Mouse (Mus musculus) cerebellum, adult (tissue): ENCODE data around the gene Tmbim7.

Source experiments
- ATAC-seq: cut with Nextera tagmentation; 2 replicates; pipeline ENCODE4 v1.9.2; 2017; ENCODE audit warnings: mild to moderate bottlenecking, moderate library complexity, mixed read lengths; ENCODE audit not compliant: insufficient number of reproducible peaks, low FRiP score, low TSS enrichment

The Tmbim7 gene

DNA sequence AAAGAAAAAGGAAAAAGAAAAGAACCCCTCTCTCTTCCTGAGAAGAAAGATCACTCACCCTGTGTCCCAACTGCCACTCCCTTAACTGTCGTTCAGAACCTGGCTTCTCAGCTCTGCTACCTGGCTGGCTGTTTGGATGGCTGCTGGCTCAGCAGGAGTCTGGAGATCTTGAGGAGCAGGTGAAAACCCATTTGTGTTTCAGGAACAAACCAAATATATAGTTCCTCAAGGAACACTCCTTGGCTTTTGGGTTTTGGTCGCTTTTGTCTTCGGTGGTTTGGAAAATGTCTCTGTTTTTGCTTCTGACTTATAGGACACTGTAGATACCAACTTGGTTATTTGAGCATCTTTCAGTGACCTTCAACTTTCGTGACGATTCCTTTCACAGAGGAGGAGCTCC lies 6.1 kb downstream of the Tmbim7 start, which contains the start of gene Gatad1:
Gene Gatad1 (minus strand): TSS at position 101 of the 400 bp plus-strand sequence.
- ATAC-seq, result no peak

DNA sequence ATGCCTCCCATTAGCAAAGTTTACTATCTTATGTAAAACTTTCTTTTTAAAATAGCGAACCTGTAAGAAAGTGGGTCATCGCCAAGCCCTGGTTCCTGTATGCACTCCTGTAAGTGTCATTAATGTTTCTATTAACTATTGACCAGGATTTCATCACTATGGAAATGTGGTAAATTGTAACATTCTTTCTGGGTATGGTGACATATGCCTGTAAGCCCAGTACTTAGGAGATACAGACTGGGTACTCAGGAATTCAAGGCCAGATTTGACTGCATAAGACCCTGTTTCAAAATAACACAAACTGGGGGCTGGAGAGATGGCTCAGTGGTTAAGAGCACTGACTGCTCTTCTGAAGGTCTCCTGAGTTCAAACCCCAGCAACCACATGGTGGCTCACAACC lies 14.2 kb downstream of the Tmbim7 start:
- ATAC-seq, result no peak

DNA sequence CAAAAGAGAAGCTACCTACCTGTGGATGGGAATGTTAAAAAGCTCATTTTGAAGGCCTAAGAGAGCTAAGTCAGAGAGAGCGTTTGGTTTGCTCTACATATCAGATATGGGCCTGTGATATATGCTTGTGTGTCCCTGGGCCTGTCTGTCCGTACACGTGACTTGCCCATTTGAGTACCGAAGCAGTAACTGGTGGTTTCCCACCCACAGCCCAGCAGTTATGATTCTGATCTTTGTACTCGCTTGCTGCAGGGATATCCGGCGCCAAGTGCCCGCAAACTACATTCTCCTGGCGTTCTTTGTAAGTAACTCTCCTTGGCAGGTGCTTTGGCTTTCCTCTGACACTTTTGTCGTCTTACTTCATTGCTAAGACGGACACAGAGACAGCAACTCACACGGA lies 15.6 kb downstream of the Tmbim7 start:
- ATAC-seq, result no peak

DNA sequence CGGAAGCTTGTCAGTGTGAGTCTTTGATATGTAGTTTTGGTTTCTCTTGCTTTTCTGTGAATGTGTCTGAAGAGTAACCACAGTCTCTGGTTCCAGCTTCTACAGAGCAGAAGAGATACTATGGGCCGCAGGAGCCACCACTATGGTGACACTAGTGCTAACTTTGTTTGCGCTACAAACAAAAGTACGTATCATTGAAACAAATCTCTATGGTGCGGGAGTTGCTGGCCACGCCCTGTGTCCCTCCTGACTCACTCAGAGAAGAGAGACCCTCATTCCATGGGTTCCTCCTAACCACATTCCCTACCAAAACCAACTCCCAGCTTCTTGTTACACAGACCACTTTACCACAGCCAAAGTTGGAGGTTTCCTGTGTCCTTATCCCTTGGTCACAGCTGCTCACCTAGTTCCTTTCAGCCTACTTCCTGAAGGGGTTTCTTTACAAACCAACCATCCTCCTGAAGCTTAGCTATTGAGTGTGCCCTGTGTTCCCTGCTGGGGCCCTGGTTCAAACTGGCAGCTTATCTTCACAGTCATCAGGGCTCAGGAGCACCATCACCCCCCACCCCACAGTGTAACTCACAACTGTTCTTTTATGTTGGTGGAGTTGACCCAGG lies 19.1 kb downstream of the Tmbim7 start:
- no peak for ATAC-seq

DNA sequence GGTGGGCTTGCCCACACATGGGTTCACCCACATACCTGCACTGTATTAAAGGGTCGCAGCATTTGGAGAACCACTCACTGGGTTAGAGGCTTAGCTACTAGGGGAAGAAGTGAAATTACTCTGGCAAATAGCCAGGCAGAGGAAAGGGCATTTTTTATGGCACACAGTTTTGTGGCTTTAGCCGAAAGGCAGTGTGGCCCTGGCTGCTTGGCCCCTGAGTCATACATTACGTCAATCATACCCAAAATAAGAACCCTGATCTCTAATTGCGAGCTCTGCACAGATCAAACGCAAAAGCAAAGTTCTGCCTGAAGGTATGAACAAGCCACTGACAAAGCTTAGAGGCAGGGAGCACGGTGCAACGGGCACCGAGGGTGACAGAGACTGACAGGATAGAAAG lies 37.3 kb downstream of the Tmbim7 start:
- ATAC-seq, result no peak

DNA sequence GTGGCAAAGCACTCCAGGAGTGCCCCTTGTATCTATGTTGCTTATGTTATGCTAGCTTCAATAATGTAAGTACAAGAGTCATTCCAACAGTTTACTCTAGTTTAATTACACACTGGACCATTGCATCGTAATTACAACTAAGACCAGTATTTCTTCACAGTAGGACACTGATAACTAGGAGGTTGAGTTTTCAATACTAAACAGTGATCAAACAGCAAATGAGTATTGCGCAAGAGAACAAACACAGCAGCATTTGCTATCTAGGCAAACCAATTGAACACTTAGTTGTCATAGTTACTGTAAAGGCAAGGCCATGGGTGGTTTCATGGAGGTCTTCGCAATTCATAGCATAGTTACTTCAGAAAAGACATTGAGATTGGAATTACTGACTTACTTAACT lies 40.3 kb downstream of the Tmbim7 start:
- no peak for ATAC-seq

DNA sequence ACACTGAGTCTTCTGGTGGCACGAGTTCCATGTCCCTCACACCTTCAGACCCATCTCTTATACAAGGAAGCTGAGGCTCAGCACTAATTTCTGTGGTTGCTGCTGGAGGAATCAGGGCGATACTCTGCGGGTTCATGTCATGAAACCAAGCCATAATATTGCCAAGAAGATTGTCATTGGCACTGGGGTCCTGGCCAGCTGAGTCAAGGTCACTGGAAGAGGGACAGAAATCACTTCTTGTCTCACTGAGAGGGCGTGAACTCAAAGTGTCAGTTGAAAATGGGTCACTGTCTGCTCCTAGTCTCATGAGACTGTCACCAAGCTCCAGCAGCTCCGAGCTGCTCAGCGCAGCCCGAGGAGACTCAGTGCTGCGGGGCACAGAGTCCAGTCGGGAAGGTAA lies 42.0 kb downstream of the Tmbim7 start:
- ATAC-seq, result no peak

DNA sequence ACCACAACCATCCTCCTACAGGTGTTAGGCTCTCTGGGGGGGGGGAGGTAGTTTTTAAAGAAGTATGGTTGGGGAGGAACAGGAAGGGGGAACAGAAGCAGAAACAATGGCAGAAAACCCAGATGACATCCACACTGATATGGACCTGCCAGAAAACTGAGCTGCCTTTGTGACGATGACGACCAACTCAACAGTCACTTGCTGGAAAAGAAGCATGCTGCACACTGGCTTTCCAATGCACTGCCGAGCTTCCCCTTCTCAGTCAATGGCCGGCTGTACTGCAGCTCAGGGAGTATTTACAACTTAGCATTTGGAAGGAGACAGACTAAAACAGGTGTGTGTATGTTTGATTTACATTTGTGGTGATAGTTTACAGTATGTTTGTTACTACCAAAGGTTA lies 44.2 kb downstream of the Tmbim7 start:
- ATAC-seq, result no peak

DNA sequence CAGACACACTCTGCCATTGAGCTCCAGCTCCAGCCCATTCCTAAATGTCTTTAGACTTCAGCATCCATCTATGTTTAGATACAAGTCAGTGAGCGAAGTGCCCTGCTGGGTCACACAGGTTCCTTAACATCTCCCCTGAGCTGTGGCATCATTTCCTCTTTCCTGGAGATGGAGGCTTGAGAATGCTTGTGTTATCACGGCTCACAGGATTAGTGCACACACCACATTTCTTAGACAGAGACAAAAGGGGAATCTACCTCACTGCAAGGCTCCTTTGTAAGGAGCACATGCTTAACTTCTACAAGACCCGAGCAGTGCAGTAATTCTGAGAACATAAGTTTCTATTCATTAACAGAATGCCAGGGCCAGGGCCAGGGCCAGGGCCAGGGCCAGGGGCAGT lies 45.0 kb downstream of the Tmbim7 start:
- ATAC-seq, result no peak

DNA sequence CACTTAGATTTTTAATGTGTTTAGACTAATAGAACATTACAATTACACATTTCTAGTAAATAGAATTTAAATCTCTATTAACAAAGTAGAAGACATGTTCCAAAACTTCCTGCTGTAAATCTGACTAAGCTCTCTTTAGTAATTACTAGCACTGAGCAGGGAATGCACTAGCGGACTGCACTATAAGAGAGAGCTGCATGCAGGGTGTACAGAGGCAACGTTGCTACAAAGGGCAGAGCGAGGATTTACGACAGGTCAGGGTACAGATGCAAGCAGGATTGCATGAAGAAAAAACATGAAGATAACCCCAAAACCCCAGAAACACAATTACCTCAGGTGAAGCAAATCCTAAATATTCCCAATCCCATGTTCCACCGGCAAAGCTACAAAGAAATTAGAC lies 49.0 kb downstream of the Tmbim7 start:
- ATAC-seq, result no peak

DNA sequence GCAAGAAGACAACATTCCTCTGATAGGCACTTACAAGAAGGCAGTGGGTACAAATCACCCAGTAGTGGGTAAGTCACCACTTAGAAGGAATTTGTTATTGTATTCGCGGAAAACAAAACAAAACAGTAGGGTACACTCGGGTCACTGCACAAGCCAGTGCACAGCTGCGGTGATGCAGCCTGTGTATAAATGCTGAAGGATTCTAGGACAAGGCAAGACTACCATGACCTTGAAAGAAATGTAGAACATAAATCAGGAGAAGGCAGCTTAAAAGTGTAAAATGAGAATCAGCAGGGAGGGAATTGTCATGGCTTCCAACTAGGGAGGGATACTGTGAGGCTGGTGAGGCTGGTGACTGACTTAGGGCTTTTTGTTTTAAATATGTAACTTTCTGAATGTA lies 51.2 kb downstream of the Tmbim7 start:
- ATAC-seq, result no peak

DNA sequence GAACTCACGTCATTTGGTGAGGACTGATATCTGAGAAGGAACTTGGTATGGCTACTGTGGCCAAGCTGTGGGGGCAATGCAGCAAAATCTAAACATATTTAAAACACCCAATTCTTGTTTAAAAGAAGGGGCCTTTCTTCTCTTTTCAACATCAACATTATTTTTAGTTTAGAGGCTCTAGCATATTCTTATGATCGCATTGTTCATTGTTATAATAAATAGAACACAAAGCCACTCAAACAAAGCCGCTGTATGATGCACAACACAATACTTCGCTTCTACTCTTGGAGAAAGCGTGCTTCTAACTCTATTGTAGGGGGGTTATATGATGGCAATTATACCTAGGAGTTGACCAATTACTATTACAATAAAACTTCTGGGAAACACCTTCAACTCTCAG lies 64.8 kb downstream of the Tmbim7 start:
- ATAC-seq, result no peak

DNA sequence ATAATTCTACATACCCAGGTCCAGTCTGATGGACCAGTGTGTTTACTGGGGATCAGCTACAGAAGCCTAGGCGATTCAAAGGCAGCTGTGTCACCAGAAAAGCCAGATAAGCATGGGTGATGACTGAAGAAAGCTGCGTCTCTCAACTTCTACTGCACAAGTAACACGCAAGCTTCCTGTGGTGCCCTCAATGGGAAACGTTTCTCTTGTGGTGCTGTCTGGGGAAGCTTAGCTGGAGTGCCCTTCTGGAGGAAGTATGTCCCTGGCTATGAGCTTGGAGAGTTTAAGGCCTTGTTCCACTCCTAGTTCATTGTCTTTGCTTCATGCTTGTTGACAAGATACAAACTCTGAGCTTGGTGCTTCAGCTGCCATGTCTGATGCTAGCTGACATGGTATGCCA lies 68.4 kb downstream of the Tmbim7 start:
- no peak for ATAC-seq

DNA sequence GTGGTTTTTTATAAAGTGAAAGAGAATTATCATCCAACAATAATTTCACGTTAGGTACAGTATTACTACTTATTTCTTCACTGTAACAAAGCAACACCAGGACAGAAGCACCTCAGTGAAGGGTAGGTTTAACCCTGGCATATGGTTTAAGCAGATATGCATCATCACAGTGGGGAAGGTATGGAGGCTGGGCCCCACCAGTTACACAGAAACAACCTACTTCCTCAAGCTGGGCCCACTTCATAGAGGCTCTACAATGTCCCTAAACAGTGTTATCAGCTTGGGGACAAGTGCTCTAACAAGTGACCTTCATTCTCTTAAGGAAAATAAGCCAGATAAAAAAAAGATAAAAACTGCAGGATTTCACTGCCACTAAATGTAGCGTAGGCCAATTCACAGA lies 71.9 kb downstream of the Tmbim7 start:
- no peak for ATAC-seq

DNA sequence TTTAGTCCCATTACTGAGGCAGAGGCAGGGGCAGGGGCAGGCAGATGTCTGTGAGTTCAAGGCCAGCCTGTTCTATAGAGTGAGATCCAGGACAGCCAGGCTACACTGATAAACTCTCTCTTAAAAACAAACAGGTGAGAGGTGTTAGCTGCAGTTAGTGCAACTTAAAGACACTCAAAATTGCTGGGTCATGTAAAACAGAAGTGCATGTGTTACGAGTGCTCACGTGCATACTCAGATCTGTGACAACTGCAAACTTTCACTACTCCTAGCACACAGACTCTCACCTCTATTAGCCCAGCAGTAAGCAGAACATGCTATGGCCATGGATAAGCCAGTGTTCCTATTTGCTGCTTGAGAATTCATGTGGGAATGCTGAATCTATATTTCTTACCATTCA lies 72.4 kb downstream of the Tmbim7 start:
- no peak for ATAC-seq

DNA sequence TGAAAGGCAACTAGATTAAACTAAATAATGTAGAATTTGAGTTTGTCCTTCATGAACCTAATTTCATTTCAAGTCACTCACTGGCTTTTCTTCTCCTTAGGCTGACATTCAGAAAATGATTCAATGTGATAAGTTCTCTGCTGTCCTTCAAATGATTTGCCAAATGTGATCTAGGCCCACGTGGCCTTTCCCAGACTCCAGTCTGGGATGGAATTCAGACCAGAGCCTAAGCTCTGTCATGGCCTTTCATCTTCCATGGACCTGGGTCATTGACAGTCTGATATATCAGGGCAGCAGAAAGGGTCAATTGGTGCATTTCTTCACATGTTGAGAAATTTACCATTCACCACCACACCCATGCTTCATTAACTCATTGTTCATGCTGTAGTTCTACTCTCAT lies 74.5 kb downstream of the Tmbim7 start:
- no peak for ATAC-seq

DNA sequence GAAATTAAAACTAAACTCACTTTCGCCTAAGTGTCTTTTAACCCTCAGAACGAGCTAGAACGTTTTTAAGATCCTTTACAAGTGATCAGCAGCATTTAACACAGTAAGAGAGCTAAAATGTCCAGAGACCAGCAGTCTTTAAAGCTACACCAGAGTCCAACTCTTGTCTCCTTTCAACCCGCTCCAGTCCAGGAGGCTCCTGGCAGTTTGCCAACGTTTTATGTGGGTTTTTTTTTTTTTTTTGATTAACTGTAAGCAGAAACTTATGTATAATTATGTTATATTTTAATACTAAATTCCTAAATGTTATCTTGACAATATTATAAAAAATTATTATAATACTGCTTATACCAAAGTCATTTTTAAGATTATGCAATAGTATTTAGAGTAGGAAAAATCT lies 77.8 kb downstream of the Tmbim7 start:
- ATAC-seq, result no peak
